ENCODE assay signal across 8 mouse cellular contexts in the genomic region with DNA sequence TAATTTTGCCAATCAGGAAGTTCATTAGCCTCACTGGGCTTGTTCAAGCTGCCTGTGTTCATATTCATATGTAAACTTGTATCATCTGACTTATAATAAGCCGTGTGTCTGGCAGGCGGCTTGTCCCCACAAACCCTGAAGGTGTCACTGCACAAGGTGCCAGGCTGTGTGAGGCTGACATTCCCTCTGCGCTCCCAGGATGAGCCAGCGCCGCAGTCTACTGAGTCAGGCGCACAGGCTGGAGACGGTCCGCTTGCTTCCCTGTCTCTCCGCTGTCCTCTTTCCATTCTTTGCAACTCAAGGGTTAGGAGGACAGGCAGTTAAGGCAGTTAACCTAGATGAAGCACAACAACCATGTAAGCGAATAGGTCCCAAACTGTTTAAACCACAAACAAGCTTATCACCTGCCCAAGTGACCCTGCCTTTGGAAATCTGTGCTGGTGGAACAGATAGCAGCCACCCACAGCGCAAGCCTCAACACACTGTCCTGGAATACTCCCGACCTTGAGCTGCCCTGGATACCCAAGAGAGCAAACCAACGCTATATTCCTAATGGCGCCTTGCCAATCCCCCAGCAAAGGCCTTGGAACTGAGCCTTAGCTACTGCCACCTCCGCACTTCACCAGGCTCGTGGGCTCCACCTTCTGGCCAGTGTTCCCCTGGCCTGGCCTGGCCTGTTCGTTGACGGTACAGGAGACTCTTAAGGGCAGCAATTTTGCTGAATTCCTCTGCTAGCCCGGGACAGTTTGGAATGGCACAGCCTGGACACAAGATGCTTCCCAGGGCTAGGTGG. TPM values are rescaled to one million over a fixed set of nuclear protein-coding genes. Genes with fewer than 3 reads are reported as not detected.
A peak's percentile ranks its signal among the peaks of the same experiment; 100 is the strongest.
DNase-seq lines count a peak whose midpoint lies in the region; ATAC-seq and TF ChIP-seq lines count a peak whose summit lies in the region.

No protein-coding gene starts in this region.

- WGBS in hindbrain, embryonic 12.5 days, result 57% methylated on average over 19 of the region's 19 CpGs
- 47% methylated on average over 19 of the region's 19 CpGs for WGBS in lung, postnatal 0 days

- no peaks in the 10 kb centered on the region for H3K27me3 ChIP-seq in hindbrain, embryonic 12.5 days
- H3K27me3 ChIP-seq in lung, postnatal 0 days (replicated peaks; ENCODE audit: insufficient read depth, low read length), result no peaks in the 10 kb centered on the region

- no peaks in the 10 kb centered on the region for H3K9me3 ChIP-seq in hindbrain, embryonic 12.5 days (replicated peaks)
- H3K9me3 ChIP-seq in lung, postnatal 0 days (ENCODE audit: low read length), result no peaks in the 10 kb centered on the region

- H3K4me1 ChIP-seq in hindbrain, embryonic 12.5 days, result peaks cover 3% of the 10 kb centered on the region; the same call in 1 of the 2 replicates
- H3K4me1 ChIP-seq in lung, postnatal 0 days (ENCODE audit: insufficient read depth, low read depth, low read length), result no peaks in the 10 kb centered on the region

- DNase-seq in NIH3T3 (ENCODE audit: low read depth), result peak; percentile 87
- peak; percentile 74 for DNase-seq in cerebellum, adult 9-11 months
- DNase-seq in frontal cortex, postnatal 14 days (ENCODE audit: low spot score in 2 of 2), result peak; percentile 47 to 55
- peak; percentile 81 to 83 for DNase-seq in layer of hippocampus, postnatal 10 days (ENCODE audit: low spot score in 2 of 2)
- peak; percentile 93 for DNase-seq in lung, postnatal 0 days (ENCODE audit: low spot score)
- peak; percentile 30 for DNase-seq in retina, adult 2 months (ENCODE audit: low read depth, low spot score)
- peak; percentile 68 to 75 for DNase-seq in thymus, postnatal 36 days

- H3K36me3 ChIP-seq in hindbrain, embryonic 12.5 days, result no peaks in the 10 kb centered on the region
- H3K36me3 ChIP-seq in lung, postnatal 0 days (ENCODE audit: insufficient read depth, low read length), result no peaks in the 10 kb centered on the region

- peak; percentile 98 for TF ChIP-seq CTCF in lung, postnatal 0 days (IDR thresholded peaks at IDR 0.05)

- H3K4me3 ChIP-seq in hindbrain, embryonic 12.5 days, result no peak overlapping the region
- no peak overlapping the region for H3K4me3 ChIP-seq in lung, postnatal 0 days (ENCODE audit: low read depth, low read length)

- peak; percentile 73; the same call in 1 of the 2 replicates for ATAC-seq in hindbrain, embryonic 12.5 days (ENCODE audit: low FRiP score)
- ATAC-seq in lung, postnatal 0 days, result peak; percentile 80

- TF ChIP-seq EP300 in lung, postnatal 0 days (IDR thresholded peaks at IDR 0.05), result no peak

- no peak overlapping the region for H3K27ac ChIP-seq in hindbrain, embryonic 12.5 days
- H3K27ac ChIP-seq in lung, postnatal 0 days (ENCODE audit: low read length), result no peak overlapping the region

- H3K4me2 ChIP-seq in hindbrain, embryonic 12.5 days (replicated peaks), result no peak overlapping the region
- H3K4me2 ChIP-seq in lung, postnatal 0 days (replicated peaks; ENCODE audit: low read depth, low read length), result no peak overlapping the region

- H3K9ac ChIP-seq in hindbrain, embryonic 12.5 days, result no peak overlapping the region
- H3K9ac ChIP-seq in lung, postnatal 0 days (replicated peaks; ENCODE audit: low read depth), result no peak overlapping the region

RNA-seq across cellular contexts. Expression of a gene that starts 45.3 kb away (rescaled TPM):
- not detected in 2 replicates for polyA plus RNA-seq in hindbrain, embryonic 12.5 days (2016; fragmentation: Nextera tagmentation; extraction: Ambion mirVana)
- total RNA-seq in layer of hippocampus, postnatal 10 days (2021), result not detected
- 0.14 TPM in 2 replicates for polyA plus RNA-seq in lung, postnatal 0 days (2015; fragmentation: Nextera tagmentation; extraction: Ambion mirVana)

Comparison
In these comparisons a context has a peak if more than half of its experiments do, and no peak if none do; other contexts are left out.
1. DNase-seq: peak in every context shown above with its lines; median percentile 93 in lung, postnatal 0 days; 87 in NIH3T3; 82 in layer of hippocampus, postnatal 10 days; 74 in cerebellum, adult 9-11 months; 72 in thymus, postnatal 36 days; 51 in frontal cortex, postnatal 14 days; 30 in retina, adult 2 months.